Mouse (Mus musculus): ENCODE measurements around the gene Pomc.

GRCm38 (mm10) chr12:3947503-3947902 lies 7.2 kb upstream of the Pomc start:
- TF ChIP-seq CTCF (IDR thresholded peaks at IDR 0.05): no peak
- no peak for TF ChIP-seq POLR2A (IDR thresholded peaks at IDR 0.05; ENCODE audit: insufficient read depth, low read depth, low read length)
